Mouse (Mus musculus) lung, postnatal 14 days (tissue): ENCODE measurements at regions not wholly inside any gene's neighbourhood (a gene's known extent, or its start where the extent isn't known, plus 50 kb on each side); places are given as distances from the start of the nearest gene placed in this dataset.

Experiments
- DNase-seq: peaks from one replicate; pipeline ENCODE4 v3.0.0; 2021

DNA sequence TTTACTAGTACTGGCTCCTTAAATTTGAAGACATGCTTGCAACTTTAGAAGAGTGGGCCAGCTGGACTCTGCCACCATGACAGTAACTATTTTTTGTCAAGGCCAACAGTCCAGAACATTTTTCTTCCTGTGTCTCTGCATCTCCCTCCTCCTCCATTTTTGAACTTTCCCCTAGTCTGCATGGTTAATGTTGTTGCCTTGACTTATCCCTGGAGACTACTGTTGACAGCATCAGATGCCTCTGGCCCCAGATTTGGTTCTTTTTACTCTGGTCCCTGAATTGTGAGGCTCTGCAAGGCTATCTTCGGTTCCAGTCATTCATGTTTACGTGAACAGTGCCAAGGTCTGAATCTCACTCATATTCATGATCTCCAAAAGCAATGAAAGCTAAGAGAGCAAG is 724.4 kb upstream of the 2610301B20Rik start:
- no peak for DNase-seq

DNA sequence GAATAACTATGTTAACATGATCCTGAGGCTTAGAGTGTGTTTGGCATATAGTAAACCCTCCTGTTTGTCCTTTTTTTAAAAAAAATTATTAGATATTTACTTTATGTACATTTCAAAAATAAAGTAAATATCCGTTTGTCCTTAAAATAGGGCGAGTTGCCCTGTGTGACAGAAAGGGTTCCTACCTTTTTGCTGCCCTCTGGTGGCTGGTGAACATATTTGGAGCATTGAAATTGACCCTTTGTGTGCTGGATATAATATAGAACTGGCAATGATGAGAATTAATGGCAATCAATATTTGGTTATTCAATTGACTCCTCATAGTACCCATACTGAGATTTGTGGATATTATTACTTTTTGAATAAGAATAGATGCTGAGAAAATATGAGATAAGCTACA is 723.8 kb upstream of the 2610301B20Rik start:
- peak; percentile 52 for DNase-seq

DNA sequence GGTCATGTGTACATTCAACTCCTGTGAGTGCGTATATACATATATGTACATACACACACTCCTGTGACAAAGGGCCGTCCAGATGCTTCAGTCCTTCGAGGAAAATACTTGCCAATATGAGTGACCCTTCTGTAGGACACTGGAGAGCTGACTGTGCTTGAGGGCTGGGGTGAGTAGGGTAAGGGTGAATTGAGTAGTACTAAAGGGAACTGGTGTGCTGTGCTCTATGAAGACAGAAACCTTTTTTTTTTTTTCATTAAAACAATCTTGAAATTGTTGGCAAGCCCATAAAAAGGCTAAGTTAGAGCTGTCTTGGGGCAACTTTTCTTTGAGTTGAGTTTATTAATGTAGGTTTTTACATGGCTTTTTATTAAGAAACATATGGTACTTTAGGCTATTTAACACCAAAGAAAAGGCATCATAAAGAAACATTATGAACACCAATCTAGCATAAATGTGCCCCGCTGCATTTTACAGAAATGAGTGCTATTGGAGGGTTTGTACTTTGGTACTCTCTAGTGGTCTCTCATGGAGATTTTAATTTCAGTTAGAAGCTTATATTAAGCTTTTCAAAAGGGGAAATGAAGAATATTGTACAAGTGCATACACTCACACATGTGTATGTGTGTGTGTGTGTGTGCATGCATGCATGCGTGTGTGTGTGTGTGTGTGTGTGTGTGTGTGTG is 718.5 kb upstream of the 2610301B20Rik start:
- DNase-seq: no peak

DNA sequence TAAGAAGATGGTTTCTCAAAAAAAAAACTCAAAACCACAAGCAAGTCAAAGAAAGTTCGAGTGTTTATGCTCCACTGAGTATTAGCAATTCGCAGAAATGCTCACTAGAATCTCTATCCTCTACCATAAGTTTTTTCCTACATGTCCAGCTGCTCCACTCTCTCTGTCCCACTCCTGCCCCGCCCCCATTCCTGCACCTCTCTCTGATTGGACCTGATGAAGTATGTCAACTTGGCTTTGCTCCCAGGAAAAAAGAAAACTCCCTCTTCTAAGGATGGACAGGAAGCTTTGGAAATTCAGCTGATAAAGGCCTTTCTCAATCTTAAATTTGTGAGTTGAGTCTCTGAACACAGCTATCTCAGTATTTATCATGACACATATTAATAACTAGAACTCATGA is 684.4 kb upstream of the 2610301B20Rik start:
- DNase-seq: no peak

- no peak for DNase-seq
Observed at GRCm38 (mm10) chr4:10197245-10197943, 676.9 kb upstream of the 2610301B20Rik start.

GRCm38 (mm10) chr4:10201835-10202234 is 672.5 kb upstream of the 2610301B20Rik start:
- DNase-seq: no peak

GRCm38 (mm10) chr4:10204224-10204623 is 670.1 kb upstream of the 2610301B20Rik start:
- no peak for DNase-seq

GRCm38 (mm10) chr4:10209324-10209923 is 664.9 kb upstream of the 2610301B20Rik start:
- no peak for DNase-seq

DNA sequence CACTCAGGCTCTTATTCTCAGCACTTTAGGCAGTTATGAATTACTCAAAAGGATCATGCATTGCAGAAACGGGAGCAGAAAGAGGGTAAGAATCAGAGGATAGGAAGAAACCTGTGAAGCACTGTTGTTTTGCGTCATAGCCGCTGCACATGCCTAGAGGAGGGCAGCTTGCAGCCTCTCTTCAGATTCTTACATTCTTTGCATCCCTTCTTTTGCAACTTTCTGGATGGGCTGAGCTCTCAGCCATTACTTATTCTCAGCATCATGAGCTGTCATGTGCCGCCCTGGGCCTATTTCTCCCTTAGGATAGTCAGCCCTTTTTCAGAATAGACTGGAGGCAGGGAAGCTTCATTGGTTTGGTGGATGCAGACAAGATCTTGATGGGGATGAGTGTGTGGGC is 663.0 kb upstream of the 2610301B20Rik start:
- DNase-seq: no peak

DNA sequence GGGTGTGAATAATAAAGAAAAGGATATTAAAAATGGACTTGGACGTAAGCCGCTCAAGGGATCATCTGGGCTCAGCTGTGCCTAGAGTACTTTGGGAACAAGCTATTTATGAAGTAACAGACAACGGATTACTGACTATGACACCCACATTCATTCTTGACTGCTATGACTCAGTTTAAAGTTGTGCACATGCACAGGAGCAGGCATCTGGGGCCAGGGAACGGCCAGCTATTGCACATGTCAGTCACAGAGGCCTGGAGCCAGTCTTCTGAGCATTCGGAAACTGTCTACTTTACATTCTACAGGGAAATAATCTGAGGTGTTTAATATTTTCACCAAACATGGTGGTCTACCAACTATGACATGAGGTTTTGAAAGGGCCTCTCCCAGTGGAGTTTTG is 639.0 kb upstream of the 2610301B20Rik start:
- no peak for DNase-seq

DNA sequence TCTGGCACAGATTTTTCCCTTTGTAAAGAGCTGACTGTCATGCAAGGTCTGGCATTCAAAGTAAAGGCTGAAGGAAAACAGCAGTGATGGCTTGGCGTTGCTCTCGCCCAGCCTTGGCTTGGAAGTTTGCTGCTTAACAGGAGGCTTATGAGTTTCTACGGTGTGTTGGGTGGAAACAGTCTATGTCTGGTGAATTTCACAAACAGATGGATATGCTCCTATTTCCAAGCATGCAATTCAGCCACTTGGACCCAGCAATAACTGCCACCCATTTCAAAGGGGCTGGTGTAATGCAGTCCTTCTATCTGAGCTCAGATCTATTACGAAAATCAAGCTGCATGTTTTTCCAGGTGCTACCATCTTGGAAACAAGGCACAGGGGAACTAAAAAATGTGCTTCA is 632.2 kb upstream of the 2610301B20Rik start:
- no peak for DNase-seq

DNA sequence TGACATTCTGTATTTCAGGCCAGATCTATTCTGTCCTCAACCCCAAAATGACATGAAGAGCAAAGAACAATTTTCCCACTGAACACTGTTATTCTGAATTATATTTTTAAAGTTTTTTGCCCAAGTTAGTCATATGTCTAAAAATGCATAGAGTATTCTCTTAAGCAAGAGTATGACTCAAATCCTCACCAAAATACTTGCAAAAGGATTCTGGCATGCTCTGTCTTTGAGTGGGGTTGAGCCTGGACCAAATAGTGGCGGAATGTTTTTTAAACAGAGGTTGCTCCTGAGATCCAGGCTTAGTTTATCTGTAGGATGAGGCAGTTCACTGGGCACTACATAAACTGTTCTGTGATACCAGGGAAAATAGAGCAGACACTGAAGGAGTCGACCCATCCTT is 631.4 kb upstream of the 2610301B20Rik start:
- DNase-seq: no peak

DNA sequence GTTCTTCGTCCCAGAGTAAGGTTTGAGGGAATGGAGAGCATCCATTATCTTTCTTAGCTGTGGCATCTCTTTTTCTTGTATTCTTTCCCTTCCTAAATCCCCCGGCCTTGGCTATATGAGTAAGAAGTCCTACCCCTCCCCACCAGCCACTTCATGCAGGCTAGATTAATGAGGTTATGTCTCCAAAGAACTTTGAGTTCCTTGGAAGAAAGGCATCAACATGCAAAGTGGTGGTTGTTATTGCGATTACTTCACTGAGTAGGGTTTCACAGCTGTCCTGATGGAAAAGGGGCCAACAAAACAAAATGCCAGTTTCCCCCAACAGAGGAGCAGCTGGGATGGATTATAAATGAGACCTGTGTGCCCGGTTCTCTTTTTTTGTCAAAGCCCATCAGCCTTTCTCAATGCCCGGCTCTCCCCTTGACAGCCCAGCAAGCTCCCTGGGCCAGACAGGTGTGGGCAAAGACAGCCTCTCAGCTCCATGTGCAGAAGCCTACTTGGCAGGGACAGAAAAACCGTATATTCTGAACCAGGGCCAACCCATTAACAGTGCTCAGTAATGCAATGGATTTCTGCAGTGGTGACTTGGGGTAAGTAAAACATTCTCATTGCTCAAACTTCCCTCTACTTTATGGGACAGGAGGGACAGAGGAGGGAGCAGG is 620.1 kb upstream of the 2610301B20Rik start:
- no peak for DNase-seq

DNA sequence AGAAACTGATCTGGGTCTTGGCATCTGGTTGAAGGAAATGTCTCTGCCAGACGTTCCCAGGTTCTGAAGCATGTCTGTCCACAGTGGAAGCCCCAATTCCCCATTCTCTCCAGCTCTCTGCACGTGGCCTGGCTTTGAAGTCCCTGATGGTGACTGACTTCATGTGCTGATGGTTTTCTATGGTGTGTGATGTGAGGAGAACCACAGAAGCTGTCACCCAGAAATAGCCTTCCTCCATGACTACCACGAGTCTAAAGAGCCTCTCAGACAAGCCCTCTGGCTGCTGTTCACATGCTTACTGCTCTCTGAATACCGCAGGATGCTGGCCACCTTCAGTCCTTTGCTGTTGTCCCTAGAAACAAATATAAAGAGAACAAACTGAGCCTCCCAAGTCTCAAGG is 616.8 kb upstream of the 2610301B20Rik start:
- no peak for DNase-seq

DNA sequence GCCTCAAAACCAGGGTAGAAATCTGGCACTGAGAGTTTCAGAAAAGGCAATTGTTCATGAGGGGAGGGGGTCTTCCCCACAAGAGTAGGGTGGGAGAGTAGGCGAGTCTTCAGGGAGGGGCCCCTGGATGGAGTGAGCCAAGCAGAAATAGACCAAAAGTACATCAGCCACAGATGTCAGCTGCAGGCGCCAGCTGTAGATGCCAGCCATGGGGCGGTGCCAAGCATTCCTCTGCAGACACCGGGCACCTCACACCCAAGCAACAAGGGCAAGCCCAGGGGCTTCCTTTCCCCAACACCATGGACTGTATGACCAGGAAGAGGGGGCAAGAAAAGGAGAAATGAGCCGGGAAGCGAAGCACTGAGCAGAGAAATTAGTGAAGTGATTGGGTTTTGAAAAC is 613.9 kb upstream of the 2610301B20Rik start:
- no peak for DNase-seq

GRCm38 (mm10) chr4:10265942-10266341 is 608.4 kb upstream of the 2610301B20Rik start:
- DNase-seq: no peak

DNA sequence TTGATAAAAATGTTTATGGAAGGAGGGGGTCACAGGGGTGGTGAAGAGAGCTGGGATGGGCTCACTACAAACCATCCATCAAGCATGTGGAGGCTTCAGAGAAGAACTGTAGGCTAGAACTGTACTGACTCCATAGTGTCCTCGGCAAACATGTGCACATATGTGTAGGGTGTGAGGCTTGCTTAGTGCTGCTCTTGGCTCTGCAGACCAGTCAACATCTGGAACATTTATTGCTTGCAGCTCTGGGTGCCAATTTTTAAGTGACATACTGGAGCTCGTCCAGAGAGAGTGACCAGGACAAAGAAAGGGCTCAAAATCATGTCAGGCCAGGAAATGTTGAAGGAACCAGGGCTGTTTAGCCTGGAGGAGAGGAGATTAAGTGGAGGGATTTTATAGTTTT is 588.7 kb upstream of the 2610301B20Rik start:
- DNase-seq: peak; percentile 9

DNA sequence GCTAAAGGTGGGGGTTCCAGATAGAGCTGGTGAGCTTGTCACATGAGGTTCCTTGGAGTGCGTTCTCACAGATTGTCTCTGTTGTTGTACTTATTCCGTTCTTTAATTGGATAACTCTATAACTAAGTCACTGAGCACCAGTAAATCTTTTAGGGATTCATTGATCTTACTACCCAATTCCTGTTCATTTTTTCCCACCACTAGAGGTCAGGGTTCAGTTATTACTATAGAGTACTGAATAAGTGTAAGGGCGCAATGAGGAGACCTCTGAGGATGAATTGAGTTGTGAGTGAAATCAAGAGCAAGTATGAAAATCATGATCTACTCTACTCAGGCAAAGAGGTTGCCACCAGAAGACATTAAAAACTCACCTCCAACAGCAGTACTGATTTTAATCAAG is 584.0 kb upstream of the 2610301B20Rik start:
- peak; percentile 4 for DNase-seq

GRCm38 (mm10) chr4:10295012-10295530 is 579.2 kb upstream of the 2610301B20Rik start:
- no peak for DNase-seq

DNA sequence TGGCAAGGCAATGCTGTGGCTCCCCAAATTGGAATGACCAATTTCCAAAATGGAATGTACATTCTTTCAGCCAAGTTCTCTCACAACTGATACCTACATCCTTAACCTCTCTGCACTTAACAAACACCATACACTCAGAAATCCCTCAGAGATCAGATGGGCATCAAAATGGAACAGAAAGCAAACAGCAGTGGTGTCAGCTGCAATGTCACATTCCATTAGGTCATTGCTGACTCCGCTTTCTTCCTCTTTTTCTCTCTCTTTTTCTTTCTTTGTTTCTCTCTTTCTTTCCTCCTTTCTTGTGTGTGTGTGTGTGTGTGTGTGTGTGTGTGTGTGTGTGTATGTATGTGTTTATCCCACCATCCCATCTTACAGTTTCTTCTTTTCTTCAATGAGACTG is 578.1 kb upstream of the 2610301B20Rik start:
- no peak for DNase-seq

GRCm38 (mm10) chr4:10311886-10312285 is 562.4 kb upstream of the 2610301B20Rik start:
- DNase-seq: no peak

- no peak for DNase-seq
Observed at GRCm38 (mm10) chr4:10315144-10315543, 559.2 kb upstream of the 2610301B20Rik start.

- no peak for DNase-seq
Observed at GRCm38 (mm10) chr4:10315875-10316274, 558.4 kb upstream of the 2610301B20Rik start.

DNA sequence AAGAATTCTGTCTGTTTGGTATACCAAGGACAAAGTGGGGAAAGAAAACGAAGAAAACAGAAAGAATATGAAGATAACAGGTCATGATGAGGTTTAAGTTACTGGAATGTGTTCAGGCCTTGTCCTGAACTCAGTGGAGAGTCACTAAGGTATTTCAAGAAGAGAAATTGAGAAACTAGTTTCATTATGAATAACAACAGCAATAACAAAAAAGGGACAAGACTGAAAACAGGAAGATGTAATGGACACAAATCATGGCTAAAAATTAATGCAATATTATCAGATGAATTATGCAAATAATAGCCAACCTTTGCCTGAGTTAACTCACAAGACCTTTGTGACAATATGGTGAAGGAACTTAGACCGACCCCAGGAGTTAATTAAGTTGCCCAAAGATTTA is 530.2 kb upstream of the 2610301B20Rik start:
- DNase-seq: no peak
